Mouse (Mus musculus): Measurements from ENCODE around the gene Ddx41.
"Not testable (repeated sequence)": the region's sequence is repeated elsewhere in the genome, so short reads cannot be mapped to it uniquely, and the experiment has no call there.

Gene Ddx41

GRCm38 (mm10) chr13:55536194-55537175 is at the start of gene Ddx41:
Gene Ddx41 (minus strand): TSS chr13:55536658.
- DNase-seq (ENCODE audit: low read depth, low spot score), result peak; percentile 99

- DNase-seq (ENCODE audit: low read depth, low spot score), result no peak
Observed at GRCm38 (mm10) chr13:55578086-55578485, 41.6 kb upstream of the Ddx41 start.

- DNase-seq (ENCODE audit: low read depth, low spot score), result not testable (repeated sequence)
Observed at GRCm38 (mm10) chr13:55576872-55577271, 40.4 kb upstream of the Ddx41 start.

- DNase-seq (ENCODE audit: low read depth, low spot score), result no peak
Observed at GRCm38 (mm10) chr13:55575932-55576331, 39.5 kb upstream of the Ddx41 start.

- no peak for DNase-seq (ENCODE audit: low read depth, low spot score)
Observed at GRCm38 (mm10) chr13:55574321-55574720, 37.9 kb upstream of the Ddx41 start.

- no peak for DNase-seq (ENCODE audit: low read depth, low spot score)
Observed at GRCm38 (mm10) chr13:55573432-55573831, 37.0 kb upstream of the Ddx41 start, which contains the start of gene Tmed9. Gene Tmed9 (plus strand): TSS chr13:55573732.

- DNase-seq (ENCODE audit: low read depth, low spot score), result no peak
Observed at GRCm38 (mm10) chr13:55571977-55572376, 35.5 kb upstream of the Ddx41 start.

- DNase-seq (ENCODE audit: low read depth, low spot score), result peak; percentile 90
Observed at GRCm38 (mm10) chr13:55571027-55571751, 34.7 kb upstream of the Ddx41 start, which contains the start of gene Fam193b. Gene Fam193b (minus strand): TSS chr13:55571120.

- DNase-seq (ENCODE audit: low read depth, low spot score), result no peak
Observed at GRCm38 (mm10) chr13:55570286-55570973, 34.0 kb upstream of the Ddx41 start.

GRCm38 (mm10) chr13:55569726-55570285 is 33.3 kb upstream of the Ddx41 start:
- no peak for DNase-seq (ENCODE audit: low read depth, low spot score)

- DNase-seq (ENCODE audit: low read depth, low spot score), result not testable (repeated sequence)
Observed at GRCm38 (mm10) chr13:55568524-55568923, 32.1 kb upstream of the Ddx41 start.

GRCm38 (mm10) chr13:55567949-55568348 is 31.5 kb upstream of the Ddx41 start:
- DNase-seq (ENCODE audit: low read depth, low spot score), result no peak

- DNase-seq (ENCODE audit: low read depth, low spot score), result no peak
Observed at GRCm38 (mm10) chr13:55567001-55567400, 30.5 kb upstream of the Ddx41 start.

GRCm38 (mm10) chr13:55563266-55563879 is 26.9 kb upstream of the Ddx41 start:
- DNase-seq (ENCODE audit: low read depth, low spot score), result no peak

GRCm38 (mm10) chr13:55557499-55557898 is 21.0 kb upstream of the Ddx41 start:
- no peak for DNase-seq (ENCODE audit: low read depth, low spot score)

GRCm38 (mm10) chr13:55555921-55556320 is 19.5 kb upstream of the Ddx41 start:
- DNase-seq (ENCODE audit: low read depth, low spot score), result no peak

- DNase-seq (ENCODE audit: low read depth, low spot score), result no peak
Observed at GRCm38 (mm10) chr13:55549061-55549460, 12.6 kb upstream of the Ddx41 start.

- no peak for DNase-seq (ENCODE audit: low read depth, low spot score)
Observed at GRCm38 (mm10) chr13:55548426-55548825, 12.0 kb upstream of the Ddx41 start.

- no peak for DNase-seq (ENCODE audit: low read depth, low spot score)
Observed at GRCm38 (mm10) chr13:55547916-55548315, 11.5 kb upstream of the Ddx41 start.

- no peak for DNase-seq (ENCODE audit: low read depth, low spot score)
Observed at GRCm38 (mm10) chr13:55544792-55545191, 8.3 kb upstream of the Ddx41 start.

GRCm38 (mm10) chr13:55543447-55543846 is 7.0 kb upstream of the Ddx41 start:
- DNase-seq (ENCODE audit: low read depth, low spot score), result no peak
